Mouse (Mus musculus): ENCODE data around the gene Prkce. TPM values are rescaled to one million over a fixed set of nuclear protein-coding genes. Genes with fewer than 3 reads are reported as not detected.
A peak's percentile ranks its signal among the peaks of the same experiment; 100 is the strongest.

The Prkce gene
- polyA plus RNA-seq, 1 experiment from 2014 or later: 5.5 TPM

DNA sequence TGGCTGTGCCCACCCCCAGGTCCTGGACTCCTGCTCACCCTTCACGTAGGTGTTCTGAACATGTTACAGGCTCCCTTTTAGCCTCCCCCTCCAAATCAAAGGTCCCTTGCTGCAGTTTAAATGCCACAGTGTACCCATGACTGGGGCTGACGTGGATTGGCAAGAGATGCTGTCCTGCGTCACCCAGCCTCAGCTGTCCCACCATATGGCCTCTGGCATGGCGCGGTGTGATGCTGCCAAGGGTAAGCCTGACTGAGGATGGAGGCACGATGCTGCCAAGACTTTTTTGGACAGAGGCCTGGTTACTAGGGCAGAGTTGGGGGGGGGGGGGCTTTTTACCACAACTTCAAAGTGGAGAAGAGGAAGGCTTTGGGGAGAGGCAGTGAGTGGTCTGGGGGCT lies 98.5 kb downstream of the Prkce start:
- Histone ChIP-seq H3K9me3 (ENCODE audit: low read length) (no peaks in the 10 kb centered on the region), H3K4me2 (replicated peaks; ENCODE audit: low read depth, low read length) (no peak overlapping the region), H3K9ac (replicated peaks; ENCODE audit: low read length) (no peak overlapping the region), H3K36me3 (ENCODE audit: insufficient read depth, low read length) (no peaks in the 10 kb centered on the region), H3K4me3 (ENCODE audit: low read length) (no peak overlapping the region), H3K4me1 (ENCODE audit: insufficient read depth, low read length) (peaks cover 17% of the 10 kb centered on the region), H3K27ac (ENCODE audit: low read length) (no peak overlapping the region), H3K27me3 (ENCODE audit: insufficient read depth, low read length) (no peaks in the 10 kb centered on the region)
- WGBS: 87% methylated on average over 6 of the region's 6 CpGs
- ATAC-seq (ENCODE audit: low FRiP score, low TSS enrichment): no peak

DNA sequence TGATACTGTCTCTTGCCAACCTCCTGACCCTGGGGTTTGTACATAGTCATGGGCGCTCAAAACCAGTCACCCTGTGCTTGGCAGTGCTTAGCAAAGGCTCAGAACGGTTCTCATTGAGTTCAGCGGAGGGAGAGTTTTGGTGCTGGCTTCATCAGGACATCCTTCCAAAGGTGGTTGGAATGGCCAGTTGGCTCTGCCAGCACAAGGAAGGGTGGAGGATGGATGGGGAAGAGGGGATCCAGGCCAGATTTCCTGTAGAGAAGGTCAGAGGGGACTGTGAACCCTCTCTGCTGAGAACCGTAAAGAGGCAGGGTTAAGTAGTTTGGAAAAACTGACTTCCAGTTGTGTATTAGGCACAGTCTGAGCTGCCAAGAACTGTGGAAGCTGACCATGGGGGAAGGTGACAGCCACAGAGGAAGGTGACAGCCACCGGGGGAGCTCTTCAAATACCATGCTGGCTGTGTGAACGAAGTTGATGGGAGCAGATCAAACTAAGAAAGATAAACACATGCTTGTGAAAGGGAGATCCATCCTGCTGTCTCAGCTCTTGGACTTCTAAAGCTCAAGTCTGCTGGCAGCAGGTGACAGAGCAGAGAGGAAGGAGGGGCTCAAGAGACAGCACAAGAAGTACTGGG lies 99.7 kb downstream of the Prkce start:
- Histone ChIP-seq H3K4me3 (ENCODE audit: low read length) (no peak overlapping the region), H3K9me3 (ENCODE audit: low read length) (no peaks in the 10 kb centered on the region), H3K4me2 (replicated peaks; ENCODE audit: low read depth, low read length) (no peak overlapping the region), H3K9ac (replicated peaks; ENCODE audit: low read length) (no peak overlapping the region), H3K27ac (ENCODE audit: low read length) (no peak overlapping the region), H3K4me1 (ENCODE audit: insufficient read depth, low read length) (peaks cover 24% of the 10 kb centered on the region), H3K27me3 (ENCODE audit: insufficient read depth, low read length) (no peaks in the 10 kb centered on the region), H3K36me3 (ENCODE audit: insufficient read depth, low read length) (no peaks in the 10 kb centered on the region)
- ATAC-seq (ENCODE audit: low FRiP score, low TSS enrichment): no peak
- WGBS: 57% methylated on average over 6 of the region's 6 CpGs

DNA sequence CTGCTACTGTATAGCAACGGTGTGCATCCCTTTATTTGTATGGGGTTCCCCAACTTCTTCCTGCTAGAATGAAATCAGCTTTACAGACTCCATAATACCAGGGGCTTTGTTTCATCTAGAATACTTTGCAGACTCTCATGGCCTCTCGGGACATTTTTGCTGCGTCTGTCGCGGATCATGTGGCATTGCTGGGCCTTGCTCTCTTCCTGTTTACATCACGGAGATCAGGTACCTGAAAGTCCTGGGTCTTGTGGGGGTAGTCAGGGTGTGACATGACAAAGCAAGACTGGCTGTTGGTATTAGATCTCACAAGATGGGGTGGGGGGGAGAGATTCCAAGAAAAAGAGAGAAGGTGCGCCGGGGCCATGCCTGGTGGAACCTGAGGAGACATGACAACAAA lies 102.1 kb downstream of the Prkce start:
- WGBS: 79% methylated on average over 8 of the region's 8 CpGs
- H3K4me3 ChIP-seq (ENCODE audit: low read length): no peak overlapping the region

DNA sequence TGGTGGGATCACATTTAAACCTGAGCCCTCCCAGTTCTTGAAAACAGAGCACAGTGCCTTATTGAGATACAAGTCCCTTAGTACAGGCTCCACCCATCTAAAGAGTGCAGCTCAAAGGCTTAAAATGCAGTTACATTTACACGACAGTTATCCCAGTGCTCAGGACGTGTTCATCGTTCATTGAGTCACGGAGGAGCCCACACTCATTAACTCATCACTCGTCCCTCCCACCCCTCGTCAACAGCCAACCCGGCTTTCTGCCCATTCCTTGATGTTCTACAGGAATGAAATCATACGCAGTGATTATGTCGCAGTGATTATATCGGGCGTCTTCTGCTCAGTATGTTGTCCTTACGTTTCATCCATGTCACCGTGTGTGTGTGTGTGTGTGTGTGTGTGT lies 102.9 kb downstream of the Prkce start:
- no peaks in the 10 kb centered on the region for H3K36me3 ChIP-seq (ENCODE audit: insufficient read depth, low read length)
- H3K9me3 ChIP-seq (ENCODE audit: low read length): no peaks in the 10 kb centered on the region
- no peak overlapping the region for H3K9ac ChIP-seq (replicated peaks; ENCODE audit: low read length)
- H3K4me2 ChIP-seq (replicated peaks; ENCODE audit: low read depth, low read length): no peak overlapping the region
- no peaks in the 10 kb centered on the region for H3K27me3 ChIP-seq (ENCODE audit: insufficient read depth, low read length)
- 84% methylated on average over 13 of the region's 13 CpGs for WGBS
- ATAC-seq (ENCODE audit: low FRiP score, low TSS enrichment): no peak
- no peak overlapping the region for H3K4me3 ChIP-seq (ENCODE audit: low read length)
- H3K4me1 ChIP-seq (ENCODE audit: insufficient read depth, low read length): peaks cover 24% of the 10 kb centered on the region
- H3K27ac ChIP-seq (ENCODE audit: low read length): no peak overlapping the region

More for the DNA sequence above, 102.1 kb downstream of the Prkce start:
- H3K27ac ChIP-seq (ENCODE audit: low read length): no peak overlapping the region
- no peaks in the 10 kb centered on the region for H3K36me3 ChIP-seq (ENCODE audit: insufficient read depth, low read length)
- H3K4me1 ChIP-seq (ENCODE audit: insufficient read depth, low read length): peaks cover 24% of the 10 kb centered on the region
- ATAC-seq (ENCODE audit: low FRiP score, low TSS enrichment): no peak
- no peak overlapping the region for H3K9ac ChIP-seq (replicated peaks; ENCODE audit: low read length)
- no peak overlapping the region for H3K4me2 ChIP-seq (replicated peaks; ENCODE audit: low read depth, low read length)
- H3K27me3 ChIP-seq (ENCODE audit: insufficient read depth, low read length): no peaks in the 10 kb centered on the region
- H3K9me3 ChIP-seq (ENCODE audit: low read length): no peaks in the 10 kb centered on the region

DNA sequence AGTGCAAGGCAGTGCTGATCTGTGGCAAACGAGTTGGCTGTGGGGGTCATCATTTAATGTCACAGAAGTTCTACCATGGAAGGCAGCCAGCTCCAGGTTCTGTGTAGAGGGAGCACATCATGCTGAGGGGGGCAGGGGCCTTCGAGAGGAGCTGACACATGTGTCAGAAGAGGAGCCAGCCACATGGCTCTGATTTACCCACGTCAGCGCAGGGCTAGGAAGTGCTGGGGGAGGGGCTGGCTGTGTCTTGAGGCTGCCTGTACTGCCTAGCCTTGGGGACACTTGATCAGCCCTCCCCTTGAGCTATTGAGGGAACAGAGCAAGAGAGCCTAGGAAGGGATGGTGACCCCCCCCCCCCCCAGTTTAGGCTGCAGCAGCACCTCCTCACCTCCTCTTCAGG lies 103.7 kb downstream of the Prkce start:
- Histone ChIP-seq H3K9me3 (ENCODE audit: low read length) (no peaks in the 10 kb centered on the region), H3K36me3 (ENCODE audit: insufficient read depth, low read length) (no peaks in the 10 kb centered on the region), H3K9ac (replicated peaks; ENCODE audit: low read length) (no peak overlapping the region), H3K27ac (ENCODE audit: low read length) (no peak overlapping the region), H3K4me3 (ENCODE audit: low read length) (no peak overlapping the region), H3K4me1 (ENCODE audit: insufficient read depth, low read length) (peaks cover 24% of the 10 kb centered on the region), H3K27me3 (ENCODE audit: insufficient read depth, low read length) (no peaks in the 10 kb centered on the region), H3K4me2 (replicated peaks; ENCODE audit: low read depth, low read length) (no peak overlapping the region)
- 15% methylated on average over 4 of the region's 4 CpGs for WGBS
- peak; percentile 60; the same call in 1 of the 2 replicates for ATAC-seq (ENCODE audit: low FRiP score, low TSS enrichment)

DNA sequence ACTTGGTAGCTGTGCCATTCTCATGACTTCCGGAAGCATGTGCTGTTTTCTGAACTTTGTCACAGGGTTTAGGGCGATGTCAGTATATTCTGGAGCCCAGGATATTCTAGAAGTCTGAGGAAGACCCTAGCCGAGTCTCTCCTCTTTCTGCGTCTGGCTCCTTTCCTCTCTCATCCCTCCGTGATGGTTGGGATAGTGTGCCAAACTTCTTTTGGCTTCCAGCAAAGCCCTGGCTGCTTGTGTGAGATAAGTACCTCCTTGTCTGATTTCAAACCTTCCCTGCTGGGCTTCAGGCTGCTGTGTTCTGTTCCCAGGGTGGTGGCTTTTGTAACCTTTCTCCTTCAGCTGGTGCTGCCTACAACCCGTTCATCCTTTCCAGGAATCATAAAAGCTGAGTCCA lies 105.4 kb downstream of the Prkce start:
- Histone ChIP-seq H3K9ac (replicated peaks; ENCODE audit: low read length) (no peak overlapping the region), H3K4me1 (ENCODE audit: insufficient read depth, low read length) (peaks cover 30% of the 10 kb centered on the region), H3K4me2 (replicated peaks; ENCODE audit: low read depth, low read length) (no peak overlapping the region), H3K4me3 (ENCODE audit: low read length) (no peak overlapping the region), H3K27ac (ENCODE audit: low read length) (no peak overlapping the region), H3K36me3 (ENCODE audit: insufficient read depth, low read length) (no peaks in the 10 kb centered on the region), H3K27me3 (ENCODE audit: insufficient read depth, low read length) (no peaks in the 10 kb centered on the region), H3K9me3 (ENCODE audit: low read length) (no peaks in the 10 kb centered on the region)
- no peak for ATAC-seq (ENCODE audit: low FRiP score, low TSS enrichment)
- 74% methylated on average over 6 of the region's 6 CpGs for WGBS

DNA sequence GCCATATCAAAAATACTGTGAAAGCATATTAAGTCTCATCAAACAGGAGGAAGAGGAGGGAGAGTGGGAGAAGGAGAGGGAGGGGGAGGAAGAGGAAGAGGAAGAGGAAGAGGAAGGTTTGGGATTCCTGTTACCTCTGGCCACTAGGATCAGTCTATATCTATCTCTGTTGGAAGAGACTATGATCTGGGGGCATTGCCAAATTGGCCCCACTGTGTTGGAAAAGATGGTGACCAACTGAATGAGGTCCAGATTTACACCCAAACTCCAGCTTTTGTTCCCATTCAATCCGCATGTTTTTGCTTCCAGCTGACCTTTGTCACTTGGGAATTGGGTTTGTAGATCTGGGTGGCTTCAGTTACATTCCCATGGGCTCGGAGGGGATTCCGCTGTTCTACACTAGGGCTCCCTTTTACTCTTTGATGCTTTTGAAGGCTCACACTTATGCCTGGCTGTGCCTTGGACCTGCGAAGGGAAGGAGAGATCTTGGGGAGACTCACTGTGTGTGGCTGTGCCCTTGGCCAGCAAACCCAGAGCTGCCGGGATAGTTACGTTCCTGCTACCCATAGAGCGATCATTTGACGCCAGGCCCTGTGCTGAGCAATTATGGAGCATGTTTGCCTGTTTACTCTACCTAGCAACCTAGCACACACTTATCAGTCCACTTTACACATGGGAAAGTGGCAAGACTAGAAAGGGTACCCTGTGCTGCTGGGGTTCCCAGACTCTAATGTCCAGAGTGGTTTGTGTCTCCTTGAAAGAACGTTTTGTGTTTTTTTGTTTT lies 106.2 kb downstream of the Prkce start:
- Histone ChIP-seq H3K4me1 (ENCODE audit: insufficient read depth, low read length) (peaks cover 30% of the 10 kb centered on the region), H3K27me3 (ENCODE audit: insufficient read depth, low read length) (no peaks in the 10 kb centered on the region)
- 81% methylated on average over 9 of the region's 9 CpGs for WGBS

DNA sequence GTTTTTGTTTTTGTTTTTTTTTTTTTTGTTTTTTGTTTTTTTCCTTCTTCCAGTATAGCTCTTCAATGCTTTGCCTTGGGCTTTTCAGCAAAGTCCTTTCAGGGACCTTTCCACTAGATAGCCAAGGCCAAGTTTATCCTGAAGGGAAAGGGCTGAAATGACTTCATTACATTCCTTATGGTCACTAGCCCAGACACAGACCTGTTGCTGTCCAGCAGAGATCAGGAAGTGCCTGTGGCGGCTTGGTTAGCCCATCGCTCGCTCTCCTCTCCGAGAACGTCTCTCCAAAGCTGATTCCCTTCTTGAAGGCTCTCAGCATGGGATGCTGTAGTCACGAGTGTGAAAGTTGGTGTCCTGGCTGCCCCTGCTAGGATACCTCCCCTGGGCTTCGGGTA lies 106.8 kb downstream of the Prkce start:
- no peak overlapping the region for H3K27ac ChIP-seq (ENCODE audit: low read length)

More for the DNA sequence above, 106.2 kb downstream of the Prkce start:
- no peak overlapping the region for H3K4me2 ChIP-seq (replicated peaks; ENCODE audit: low read depth, low read length)
- H3K9ac ChIP-seq (replicated peaks; ENCODE audit: low read length): no peak overlapping the region
- no peak overlapping the region for H3K4me3 ChIP-seq (ENCODE audit: low read length)
- no peaks in the 10 kb centered on the region for H3K9me3 ChIP-seq (ENCODE audit: low read length)
- H3K36me3 ChIP-seq (ENCODE audit: insufficient read depth, low read length): no peaks in the 10 kb centered on the region
- H3K27ac ChIP-seq (ENCODE audit: low read length): no peak overlapping the region
- ATAC-seq (ENCODE audit: low FRiP score, low TSS enrichment): no peak

DNA sequence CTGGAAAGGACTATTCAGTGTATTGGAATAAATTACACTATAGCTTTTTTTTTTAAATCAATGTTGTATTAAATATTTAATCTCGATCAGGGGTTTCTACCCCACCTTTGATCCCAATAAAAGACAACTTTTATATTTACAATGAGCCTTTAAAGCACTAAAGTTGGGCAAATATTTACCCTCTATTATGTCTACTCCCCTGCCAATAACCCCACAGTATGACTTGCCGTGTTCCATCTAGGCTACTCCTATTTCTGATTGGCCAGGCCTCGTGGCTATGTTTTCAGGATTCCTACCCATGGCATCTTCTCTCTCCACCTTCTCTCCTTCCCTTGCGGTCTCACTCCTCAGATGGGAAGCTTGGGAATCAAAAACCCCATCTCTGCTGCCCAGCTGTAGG lies 108.8 kb downstream of the Prkce start:
- 89% methylated on average over 4 of the region's 4 CpGs for WGBS
- ATAC-seq (ENCODE audit: low FRiP score, low TSS enrichment): no peak
- Histone ChIP-seq H3K9me3 (ENCODE audit: low read length) (no peaks in the 10 kb centered on the region), H3K27me3 (ENCODE audit: insufficient read depth, low read length) (no peaks in the 10 kb centered on the region), H3K4me1 (ENCODE audit: insufficient read depth, low read length) (peaks cover 24% of the 10 kb centered on the region), H3K27ac (ENCODE audit: low read length) (no peak overlapping the region), H3K4me3 (ENCODE audit: low read length) (no peak overlapping the region), H3K4me2 (replicated peaks; ENCODE audit: low read depth, low read length) (no peak overlapping the region), H3K9ac (replicated peaks; ENCODE audit: low read length) (no peak overlapping the region), H3K36me3 (ENCODE audit: insufficient read depth, low read length) (no peaks in the 10 kb centered on the region)

More for the DNA sequence above, 106.8 kb downstream of the Prkce start:
- no peaks in the 10 kb centered on the region for H3K36me3 ChIP-seq (ENCODE audit: insufficient read depth, low read length)
- H3K4me2 ChIP-seq (replicated peaks; ENCODE audit: low read depth, low read length): no peak overlapping the region
- H3K27me3 ChIP-seq (ENCODE audit: insufficient read depth, low read length): no peaks in the 10 kb centered on the region
- H3K9me3 ChIP-seq (ENCODE audit: low read length): no peaks in the 10 kb centered on the region
- H3K4me3 ChIP-seq (ENCODE audit: low read length): no peak overlapping the region
- WGBS: 72% methylated on average over 7 of the region's 7 CpGs
- H3K4me1 ChIP-seq (ENCODE audit: insufficient read depth, low read length): peaks cover 25% of the 10 kb centered on the region
- ATAC-seq (ENCODE audit: low FRiP score, low TSS enrichment): no peak
- H3K9ac ChIP-seq (replicated peaks; ENCODE audit: low read length): no peak overlapping the region
